Mouse (Mus musculus) E14TG2a.4 (cell line): Measurements from ENCODE around the gene Tiam1.

Experiments used
- CTCF ChIP-seq: conservative IDR thresholded peaks from 2 replicates; pipeline ENCODE4 v1.5.1; 2014; ENCODE audit warnings: low read length
- POU5F1 ChIP-seq: IDR thresholded peaks from 2 replicates; pipeline ENCODE4 v1.6.1; 2014; ENCODE audit warnings: low read length, borderline replicate concordance

DNA sequence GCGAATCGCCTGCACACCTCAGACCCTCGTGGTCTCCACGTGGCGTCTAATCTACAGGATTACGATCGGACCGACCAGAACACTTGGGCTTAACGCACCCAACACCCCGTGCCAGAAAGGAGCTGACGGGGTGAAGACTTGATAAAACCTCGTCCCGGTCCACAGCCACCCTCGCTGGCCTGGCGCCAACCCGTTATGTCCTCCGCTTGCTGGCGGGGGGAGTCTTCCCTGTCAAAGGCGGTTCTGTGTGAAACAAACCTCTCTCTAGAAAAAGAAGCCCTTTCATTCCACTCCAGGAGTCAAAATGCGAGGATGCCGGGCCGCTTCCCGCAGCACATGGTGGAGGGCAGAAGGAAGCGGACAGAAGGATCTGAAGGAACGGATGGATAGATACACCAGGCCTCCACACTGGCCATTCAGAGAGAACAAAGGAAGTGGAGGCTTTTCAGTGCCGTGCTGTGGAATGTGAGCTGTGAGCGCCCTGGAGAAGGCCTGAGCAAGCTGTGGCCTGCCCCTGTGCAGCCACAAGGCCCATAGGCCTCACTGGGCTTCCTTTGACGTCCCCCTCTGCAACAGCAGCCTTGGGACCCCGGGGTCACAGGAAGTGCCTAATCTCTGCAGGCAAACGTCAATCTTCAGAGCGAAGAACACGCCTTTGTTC, 131.9 kb downstream of the Tiam1 start:
- TF ChIP-seq CTCF, result no peak
- TF ChIP-seq POU5F1, result no peak
